Mouse (Mus musculus) c-Kit-positive CD71-positive TER-119-positive erythroid progenitor cells, embryonic 14.5 days (primary cell): ENCODE measurements around the gene Cds2.
"Not testable (repeated sequence)": the region's sequence is repeated elsewhere in the genome, so short reads cannot be mapped to it uniquely, and the experiment has no call there.

Source experiments
- DNase-seq: peaks from one replicate; pipeline ENCODE4 v3.0.0-alpha.2; 2013; ENCODE audit warnings: low spot score

Gene Cds2

DNA sequence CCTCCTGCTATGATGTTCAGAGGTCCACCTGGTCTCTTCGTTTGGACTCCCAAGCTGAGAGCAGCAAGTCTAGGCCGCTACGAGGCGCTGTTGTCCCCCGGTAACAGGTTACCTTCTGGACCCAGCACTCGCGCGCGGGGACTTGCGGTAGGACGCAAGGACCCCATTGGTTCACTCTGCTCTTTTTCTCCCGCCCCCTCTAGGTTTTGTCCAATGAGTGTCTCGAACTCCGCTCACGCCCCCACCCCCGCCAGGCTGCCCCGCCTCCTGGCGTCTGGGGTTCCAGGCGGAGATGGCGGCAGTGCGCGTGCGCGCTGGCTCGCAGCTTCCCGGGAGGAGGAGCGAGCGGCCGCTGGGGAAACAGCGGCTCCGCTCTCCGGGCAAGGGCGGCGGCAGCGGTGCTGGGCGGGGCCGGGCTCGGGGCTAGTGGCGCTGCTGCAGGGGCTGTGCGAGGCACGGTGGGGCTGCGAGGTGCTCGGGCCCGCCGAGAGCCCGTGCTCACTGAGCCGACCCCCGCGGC, at the start of gene Cds2:
TSS of gene Cds2 (plus strand) at position 270 of the 520 bp plus-strand sequence.
- peak; percentile 99 for DNase-seq

DNA sequence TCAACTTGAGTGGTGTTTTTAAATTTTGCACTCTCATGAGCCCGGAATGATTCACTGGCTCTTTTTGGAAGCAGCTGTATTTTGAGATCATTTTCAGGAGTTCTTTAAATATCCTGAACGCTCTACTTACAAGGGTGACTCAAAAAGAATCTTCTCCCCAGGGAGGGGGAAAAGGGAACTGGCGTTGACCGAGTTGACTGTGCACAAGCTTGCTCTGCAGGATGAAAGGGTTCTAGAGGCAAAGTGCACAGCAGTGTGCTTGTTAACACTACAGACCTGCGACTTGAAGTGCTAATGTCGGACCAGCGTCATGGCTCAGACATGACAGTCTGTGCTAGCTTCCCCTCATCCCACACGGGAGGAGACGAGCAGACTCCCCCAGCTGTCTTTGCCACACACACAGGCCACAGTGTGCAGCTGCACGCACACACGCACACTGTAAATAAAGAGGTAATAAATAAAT, 41.3 kb upstream of the Cds2 start:
- no peak for DNase-seq

DNA sequence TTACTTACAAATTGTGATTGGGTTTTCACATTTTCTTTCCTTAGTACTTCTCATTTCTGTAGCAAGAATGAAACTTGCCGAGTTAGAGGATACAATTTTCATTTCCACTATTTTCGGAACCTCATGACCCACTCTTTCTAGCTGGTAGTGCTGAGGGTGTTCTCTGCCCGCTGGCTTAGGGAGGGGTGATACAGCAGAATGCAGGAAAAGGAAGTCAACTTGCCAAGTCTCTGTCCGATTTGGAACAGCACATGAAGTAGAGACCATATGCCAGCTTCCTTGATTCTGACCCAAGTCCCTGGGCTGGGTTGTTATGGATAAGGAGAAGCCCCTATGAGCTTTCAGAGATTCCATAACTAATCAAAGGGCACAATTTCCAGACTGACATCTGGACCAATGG, 38.6 kb upstream of the Cds2 start:
- no peak for DNase-seq

DNA sequence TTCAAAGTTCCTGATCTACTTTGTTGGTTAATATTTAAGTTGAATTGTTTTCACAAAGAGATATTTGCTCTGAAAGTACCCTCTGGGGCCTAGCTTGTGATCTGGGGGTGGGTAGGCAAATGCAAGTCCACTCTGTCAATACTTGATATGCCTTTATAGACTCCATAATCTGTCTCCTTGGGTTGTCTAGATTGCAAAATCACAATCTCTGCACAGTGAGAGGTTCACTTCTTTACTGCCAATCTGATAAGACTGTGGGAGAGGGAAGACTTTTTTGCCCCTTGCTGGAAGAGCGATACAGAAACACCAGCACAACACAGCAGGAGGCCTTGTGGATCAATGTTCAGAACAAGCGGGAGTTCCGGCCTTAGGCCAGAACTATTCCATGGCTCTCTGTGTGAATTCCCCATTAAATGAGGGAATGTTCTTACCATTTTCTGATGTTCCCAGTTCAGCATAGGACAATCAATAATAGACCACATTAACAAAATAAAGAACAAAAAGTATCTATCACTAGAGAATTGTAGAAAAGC, 30.5 kb upstream of the Cds2 start:
- DNase-seq: no peak

DNA sequence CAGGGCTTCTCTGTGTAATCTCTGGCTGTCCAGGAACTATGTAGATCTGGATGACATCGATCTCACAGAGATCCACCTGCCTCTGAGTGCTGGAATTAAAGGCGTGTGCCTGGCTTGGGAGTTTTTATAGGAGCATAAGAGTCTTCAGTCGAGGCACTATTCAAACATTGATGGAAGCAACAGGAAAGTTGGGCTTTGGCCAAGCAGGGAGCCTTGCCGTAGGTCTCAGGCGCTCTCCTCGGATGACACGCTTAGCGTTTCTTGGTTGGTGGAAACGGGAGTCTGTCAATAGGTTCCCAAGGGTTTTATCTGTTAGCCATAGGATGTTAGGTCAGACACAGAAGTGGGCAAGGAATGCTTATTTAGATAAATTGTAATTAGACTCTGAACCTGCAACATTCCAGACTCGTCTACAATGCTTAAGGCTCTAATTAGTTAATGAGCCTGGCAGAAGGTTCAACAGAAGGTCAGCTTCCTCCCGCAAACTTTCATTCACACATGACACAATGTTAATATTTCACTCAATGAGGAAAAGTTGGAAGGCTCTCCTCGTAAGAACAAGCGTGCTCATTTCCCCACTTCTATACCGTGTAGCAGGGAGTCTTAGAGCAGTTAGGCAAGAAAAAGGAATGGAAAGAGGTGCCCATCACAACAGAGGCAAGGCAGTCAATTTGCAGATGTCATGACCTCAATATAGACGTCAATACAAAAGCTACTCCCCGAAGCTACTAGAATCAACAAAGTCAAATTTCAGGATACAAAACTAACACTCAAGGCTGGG, 28.8 kb upstream of the Cds2 start:
- no peak for DNase-seq

DNA sequence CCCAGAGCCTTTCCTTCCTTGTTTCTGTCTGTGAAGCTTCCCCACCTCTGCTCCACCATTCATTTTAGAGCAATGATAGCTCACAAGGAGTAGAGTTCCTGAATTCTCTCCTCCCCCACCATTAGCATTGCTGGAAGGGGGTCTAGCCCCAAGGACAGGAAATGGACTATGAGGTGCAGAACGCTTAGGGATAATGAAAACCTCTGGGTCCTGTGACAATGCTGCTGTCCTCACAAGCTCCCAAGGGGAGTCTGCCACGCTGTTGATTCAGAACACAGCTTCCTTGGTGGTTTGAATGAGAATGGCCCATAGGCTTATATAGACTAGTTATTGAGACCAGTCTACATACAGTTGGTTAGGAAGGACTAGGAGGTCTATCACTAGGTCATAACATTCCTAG, 27.7 kb upstream of the Cds2 start:
- DNase-seq: no peak

DNA sequence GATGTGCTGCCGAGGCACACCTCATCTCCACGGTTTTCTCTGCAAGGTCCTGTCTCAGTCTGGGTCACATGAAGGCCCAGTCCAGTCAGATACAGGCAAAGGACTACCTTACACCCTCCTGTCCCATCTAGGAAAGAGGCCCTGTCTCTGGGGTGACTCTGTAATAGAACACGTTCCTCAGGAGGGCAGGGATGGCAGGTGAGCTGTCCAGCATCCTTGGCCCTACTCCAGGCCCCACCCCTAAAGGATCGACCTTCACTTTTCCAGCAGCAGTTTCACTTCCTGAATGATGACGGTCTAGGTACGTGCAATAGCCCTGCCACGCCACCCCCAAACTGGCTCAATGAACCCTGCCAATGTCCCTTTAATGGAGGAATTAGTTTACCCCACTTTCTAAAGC, 27.0 kb upstream of the Cds2 start:
- no peak for DNase-seq

DNA sequence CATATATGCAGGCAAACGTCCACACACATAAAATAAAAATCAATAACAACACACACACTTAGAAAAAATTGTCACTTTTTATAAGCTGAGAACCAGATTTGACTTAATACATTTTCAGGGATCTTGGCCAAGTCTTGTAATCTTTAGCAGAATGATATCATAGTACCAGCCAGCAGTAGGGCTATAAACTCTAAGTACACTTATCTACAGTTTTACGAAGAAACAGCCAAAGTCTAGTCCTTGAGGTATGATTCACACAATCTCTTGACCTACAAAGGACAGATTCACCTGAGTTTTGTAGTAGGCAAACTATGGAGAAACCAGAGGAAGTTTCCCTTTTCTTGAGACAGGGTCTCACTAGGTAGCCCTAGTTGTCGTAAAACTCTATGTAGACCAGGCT, 23.5 kb upstream of the Cds2 start:
- DNase-seq: not testable (repeated sequence)

DNA sequence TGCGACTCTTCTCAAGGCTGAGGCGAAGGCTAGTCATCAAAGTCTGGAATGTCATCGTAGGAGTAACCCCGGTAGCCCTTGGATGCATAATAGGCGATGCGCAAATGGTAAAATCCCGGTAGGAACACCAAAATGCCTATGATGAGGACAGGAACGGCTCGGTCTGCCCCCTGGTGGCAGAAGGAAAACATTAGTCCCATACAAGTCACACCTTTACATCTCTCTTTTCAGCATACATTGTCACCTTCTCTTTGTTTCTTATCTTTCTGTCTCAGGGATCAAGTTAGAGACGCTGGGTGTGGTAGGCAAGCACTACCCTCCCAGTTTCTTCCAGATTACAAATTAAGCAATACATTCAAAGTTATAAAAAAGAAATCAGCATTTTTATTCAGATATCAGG, 22.5 kb upstream of the Cds2 start:
- not testable (repeated sequence) for DNase-seq

DNA sequence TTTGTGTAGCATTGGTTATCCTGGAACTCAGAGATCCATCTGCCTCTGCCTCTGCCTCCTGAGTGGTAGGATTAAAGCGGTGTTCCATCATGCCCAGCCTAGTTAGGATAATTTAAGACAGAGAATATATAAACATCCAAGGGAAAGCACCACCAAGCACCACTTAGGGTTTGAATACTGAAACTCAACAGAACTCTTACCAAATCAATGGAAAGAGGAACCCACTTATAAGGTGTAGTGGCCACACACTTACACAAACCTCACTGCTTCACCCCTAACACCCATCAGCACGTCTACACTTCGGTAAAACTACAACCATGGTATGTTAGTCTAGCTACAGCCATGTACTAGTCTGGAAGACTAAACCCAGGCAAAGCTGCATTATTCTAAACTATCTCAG, 19.6 kb upstream of the Cds2 start:
- DNase-seq: no peak

DNA sequence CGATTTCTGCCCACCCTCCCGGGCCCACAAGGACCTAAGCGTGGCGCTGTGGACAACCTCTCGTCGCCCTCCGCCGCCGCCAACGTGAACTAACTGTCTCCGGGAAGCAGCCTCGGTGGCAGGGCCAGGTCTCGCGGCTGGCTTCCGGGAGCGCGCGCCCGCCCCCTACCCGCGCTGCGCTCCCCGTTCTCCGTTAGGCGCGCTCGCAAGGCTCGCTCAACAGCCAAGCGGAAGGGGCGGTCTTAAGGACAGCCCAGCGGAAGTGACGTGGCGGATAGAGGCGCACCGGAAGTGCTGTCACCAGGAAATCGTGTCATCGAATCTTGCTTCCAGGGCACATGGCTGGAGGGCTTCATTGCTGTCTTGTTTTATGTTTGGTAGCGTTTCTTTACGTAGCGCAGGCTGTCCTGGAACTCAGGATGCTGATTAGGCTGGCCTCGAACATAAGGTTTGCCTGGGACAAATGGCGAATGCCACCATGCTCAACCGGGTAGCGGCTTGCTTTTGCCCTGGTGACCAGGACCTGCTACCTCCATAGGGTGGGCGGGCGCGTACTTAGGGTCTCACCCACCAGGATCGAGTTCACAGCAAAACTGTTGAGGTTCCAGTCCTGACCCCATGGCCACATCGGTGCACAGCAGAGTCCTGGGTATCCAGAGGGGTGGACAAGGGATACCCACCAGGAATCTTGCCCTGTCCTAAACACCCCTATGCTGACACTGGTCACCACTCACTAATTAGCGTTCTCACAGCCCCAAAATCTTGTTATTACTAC, 15.2 kb upstream of the Cds2 start, which contains the start of gene Tmem230:
TSS of gene Tmem230 (minus strand) at position 269 of the 775 bp plus-strand sequence.
- peak; percentile 92 for DNase-seq

DNA sequence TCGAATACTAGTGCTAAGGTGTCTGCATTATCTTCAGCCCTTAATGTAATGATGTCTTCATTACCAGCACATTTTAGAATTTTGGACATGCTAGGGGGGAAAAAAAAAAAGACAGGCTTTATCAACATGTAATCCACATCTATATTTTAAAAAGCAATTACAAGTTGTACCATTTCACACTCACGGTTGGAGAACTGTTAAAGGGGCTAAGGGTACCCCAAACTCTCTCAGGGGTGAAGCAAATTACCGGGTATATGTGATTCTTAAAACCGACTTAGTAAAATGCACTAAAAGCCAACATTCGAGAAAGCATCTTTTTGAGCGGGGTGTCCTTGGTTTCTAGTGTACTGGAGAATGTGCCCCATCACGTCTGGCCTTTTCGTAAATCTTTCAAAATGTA, 11.0 kb upstream of the Cds2 start:
- no peak for DNase-seq

DNA sequence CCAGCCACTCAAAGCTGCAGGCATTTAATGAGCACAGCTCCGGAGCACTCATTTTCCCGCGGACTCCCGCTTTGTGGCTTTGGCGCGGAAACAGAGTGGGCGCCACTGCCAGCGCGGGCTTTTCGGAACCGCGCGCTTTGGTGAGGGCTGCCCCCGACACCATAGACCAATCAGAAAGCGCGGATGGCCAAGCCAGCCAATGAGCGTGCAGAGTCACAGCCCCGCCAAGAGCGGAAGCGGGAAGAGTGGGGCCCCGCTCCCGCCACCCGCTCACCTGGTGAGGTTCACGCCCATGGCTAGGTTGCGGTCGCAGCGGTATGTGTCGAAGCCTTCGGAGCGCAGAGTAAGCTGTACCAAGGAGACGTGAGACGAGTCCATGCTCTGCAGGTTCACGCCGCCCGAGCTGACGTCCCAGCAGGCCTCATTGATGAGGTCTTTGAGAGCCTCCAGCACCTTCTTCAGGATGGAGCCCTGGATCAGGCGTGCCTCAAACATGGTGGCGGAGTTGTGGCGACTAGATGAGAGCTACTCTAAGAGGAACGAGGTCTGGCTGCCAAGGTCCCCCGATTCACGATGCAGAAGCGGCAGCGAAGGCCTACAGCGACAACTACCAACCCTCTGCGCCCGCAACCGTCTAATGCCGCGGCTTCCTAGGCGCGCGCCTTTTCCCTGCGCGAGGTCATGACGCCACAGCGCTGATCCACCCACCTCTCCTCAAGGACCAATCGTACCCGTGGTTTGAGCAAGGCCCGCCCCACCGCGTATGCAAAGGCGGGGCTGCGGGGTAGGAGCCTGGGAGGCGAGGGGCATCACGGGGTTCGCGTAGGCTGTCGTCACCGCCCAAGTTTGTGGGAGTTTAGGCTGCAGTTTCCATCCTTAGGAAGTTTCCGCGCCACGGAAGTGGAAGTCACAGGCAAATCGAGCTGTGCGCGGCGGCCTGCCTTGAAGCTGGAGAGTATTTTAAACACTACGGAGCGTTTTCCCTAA, 10.1 kb upstream of the Cds2 start, which contains the start of gene Pcna:
TSS of gene Pcna (minus strand) at position 773 of the 987 bp plus-strand sequence.
- peak; percentile 98 for DNase-seq

DNA sequence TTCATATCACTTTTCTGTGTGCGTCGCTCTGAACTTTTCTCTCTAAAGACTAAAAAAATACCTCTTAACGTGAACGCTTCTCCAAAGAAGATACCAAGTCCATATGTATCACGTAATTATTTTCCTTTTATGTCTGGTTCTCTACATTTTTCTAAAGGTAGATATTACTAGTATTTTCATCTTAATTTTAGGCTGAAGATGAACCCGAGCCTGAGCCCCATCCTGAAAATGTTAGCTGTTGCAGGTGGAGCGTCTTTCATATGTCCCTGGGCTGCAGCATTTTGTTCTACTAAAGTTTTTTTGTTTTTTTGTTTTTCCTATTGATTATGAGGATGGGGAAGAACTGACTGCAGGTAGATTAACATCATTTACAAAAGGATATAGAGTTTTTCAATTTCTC, 9.3 kb upstream of the Cds2 start:
- no peak for DNase-seq

DNA sequence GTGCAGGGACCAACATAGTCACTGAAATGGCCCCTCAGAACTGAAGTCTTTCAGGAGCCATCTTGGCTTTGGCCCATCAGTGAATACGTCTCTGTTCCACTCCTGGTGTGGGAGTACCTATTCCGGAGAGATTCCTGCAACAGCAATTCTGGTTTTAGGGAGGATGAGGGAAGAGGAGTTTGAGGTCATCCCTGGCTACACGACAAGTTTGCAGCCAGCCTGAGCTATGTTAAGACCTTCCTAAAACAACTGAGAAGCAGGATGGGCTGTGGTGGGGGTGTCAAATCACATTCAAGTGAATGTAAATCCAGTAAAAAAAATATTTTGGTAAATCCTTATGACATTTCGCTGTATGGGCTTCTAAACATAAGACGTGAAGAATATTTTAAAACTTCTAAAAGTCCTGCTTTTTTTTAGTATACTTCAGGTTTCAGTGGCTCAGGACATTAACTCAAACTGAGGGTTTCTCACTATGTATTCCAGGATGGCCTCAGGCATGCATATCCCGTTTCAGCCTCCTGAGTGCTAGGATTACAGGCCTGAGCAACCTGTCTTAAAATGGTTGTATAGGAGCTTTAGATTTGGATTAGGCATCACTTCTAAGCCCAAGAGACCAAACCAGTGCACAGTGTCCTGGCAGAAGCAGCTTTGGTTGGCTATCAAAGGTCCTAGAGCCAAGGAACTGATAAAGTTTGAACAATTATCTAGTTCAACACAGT, 5.4 kb upstream of the Cds2 start:
- no peak for DNase-seq

DNA sequence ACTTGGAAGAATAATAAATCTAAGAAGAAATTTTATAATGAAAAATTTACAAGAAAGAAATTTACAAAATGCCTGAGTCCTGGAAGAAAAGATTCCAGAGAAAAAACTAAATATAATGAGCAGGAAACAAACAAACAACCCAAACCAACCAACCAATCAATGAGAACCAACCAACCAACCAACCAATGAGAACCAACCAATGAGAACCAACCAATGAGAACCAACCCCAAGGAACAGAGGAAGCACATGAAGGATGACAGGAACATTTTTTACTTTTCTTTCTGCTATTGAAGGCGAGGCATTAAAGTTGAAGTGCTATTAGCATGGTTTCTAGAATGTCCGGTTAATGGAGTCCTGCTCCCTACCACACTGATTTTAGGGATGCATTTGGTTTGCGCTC, 2.3 kb upstream of the Cds2 start:
- no peak for DNase-seq

DNA sequence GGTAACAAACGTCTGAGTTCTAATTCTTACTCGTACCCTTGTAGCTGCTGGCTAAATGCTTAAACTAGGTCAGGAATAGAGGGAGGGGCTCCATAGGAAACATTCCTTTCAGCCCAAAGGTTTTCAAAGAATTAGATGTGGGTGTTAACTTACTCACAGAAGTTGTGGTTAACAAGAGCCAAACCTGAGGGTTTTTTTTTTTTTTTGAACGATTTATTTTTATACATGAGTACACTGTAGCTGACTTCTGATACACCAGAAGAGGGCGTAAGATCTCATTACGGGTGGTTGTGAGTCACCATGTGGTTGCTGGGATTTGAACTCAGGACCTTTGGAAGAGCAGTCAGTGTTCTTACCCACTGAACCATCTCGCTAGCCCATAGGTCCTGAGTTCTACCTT, 773 bp upstream of the Cds2 start:
- no peak for DNase-seq

DNA sequence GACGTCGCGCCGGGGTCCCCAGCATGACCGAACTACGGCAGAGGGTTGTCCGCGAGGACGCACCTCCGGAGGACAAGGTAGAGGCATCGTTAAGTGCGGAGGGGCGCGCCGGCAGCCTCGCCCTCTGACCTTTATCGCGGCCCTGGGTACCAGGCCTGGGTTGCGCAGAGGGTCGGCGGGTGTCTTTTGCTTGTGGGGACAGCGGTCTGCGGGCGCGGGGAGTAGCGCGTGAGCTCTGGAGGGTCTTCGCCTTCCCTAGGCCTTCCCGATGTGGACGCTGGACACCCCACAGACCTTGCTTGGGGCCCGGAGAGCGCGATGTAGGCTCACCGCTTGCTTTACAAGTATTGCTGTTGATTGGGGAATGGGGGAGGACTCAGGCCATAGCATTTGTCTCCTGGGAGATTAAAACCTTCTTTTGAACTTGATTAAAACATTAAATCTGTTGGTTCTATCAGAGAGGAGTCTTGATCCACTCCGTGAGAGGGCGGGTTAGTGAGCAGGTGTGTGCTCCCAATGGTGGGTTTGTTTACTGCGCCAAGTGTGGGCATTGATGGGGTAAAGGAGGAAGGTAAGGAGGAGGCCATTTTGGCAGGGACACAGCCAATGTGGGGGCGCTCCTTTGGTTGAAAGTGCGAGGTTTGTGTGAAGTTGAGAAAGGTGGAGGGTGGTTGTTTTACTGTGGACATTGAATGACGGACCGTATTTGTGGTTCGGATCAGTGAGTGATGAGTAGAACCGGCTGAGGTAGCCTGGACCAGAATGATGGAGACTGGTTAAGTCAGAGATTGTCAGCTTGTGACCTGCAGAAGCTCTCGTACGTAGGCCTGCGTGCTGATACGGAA, 695 bp downstream of the Cds2 start:
- no peak for DNase-seq

DNA sequence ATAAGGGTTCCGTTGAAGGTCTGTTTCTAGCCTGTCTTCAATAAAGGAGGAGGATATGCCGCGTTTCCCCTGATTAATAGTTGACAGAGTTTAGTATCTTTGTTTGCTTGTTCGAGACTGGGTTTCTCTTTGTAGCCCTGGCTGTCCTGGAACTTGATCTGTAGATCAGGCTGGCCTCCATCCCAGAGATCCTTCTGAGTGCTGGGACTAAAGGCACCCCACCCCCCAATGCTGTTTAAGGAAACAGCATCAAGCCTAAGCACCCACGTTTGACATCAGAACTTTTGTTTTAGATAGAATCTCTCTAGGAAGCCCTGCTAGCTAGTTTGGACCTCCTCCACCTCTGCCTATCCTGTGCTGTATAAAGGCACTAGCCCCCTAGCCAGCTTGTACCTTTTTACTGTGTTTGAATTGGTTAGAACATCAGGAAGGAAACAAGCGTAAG, 1.3 kb downstream of the Cds2 start:
- DNase-seq: no peak

DNA sequence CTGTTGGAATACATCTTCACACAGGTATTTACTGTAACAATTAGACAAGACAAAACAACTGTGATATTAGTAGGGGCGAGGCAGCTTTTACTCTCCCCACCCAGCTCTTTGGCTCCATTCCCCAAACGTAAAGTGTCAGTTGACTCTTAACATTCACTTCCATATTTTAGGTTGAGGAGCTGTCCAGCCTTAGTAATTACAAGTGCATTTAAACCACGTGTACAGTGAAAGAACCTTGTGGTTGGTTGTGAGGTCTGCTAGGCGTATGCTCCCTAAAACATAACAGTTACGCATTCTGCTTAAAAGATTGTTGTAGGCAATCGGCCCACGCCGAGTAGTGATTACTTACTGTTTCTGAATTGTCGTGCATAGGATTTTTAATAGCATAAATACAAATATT, 2.2 kb downstream of the Cds2 start:
- no peak for DNase-seq
